Mouse (Mus musculus): ENCODE measurements at regions not wholly inside any gene's neighbourhood (a gene's known extent, or its start where the extent isn't known, plus 50 kb on each side); places are given as distances from the start of the nearest gene placed in this dataset.

GRCm38 (mm10) chr17:89281321-89281720, 80.8 kb upstream of the Fshr start:
- no peak for DNase-seq (ENCODE audit: extremely low spot score in 1 of 2, low spot score in 2 of 2)
- intact Hi-C loops (cut with DNase I): no loop called here
- peak overlapping the region; percentile 53 for H3K27ac ChIP-seq
- TF ChIP-seq CTCF (IDR thresholded peaks at IDR 0.05): no peak
- no peak overlapping the region for H3K4me3 ChIP-seq

GRCm38 (mm10) chr17:89272141-89272540, 71.7 kb upstream of the Fshr start:
- no peak for DNase-seq (ENCODE audit: extremely low spot score in 1 of 2, low spot score in 2 of 2)
- TF ChIP-seq CTCF (IDR thresholded peaks at IDR 0.05): no peak
- Histone ChIP-seq H3K4me3 (no peak overlapping the region), H3K27ac (no peak overlapping the region)
- intact Hi-C loops (cut with DNase I): loop anchor here (10.0 kb wide), 1 partner anchor 617 kb away; no protein-coding TSS in a partner anchor

GRCm38 (mm10) chr17:89255687-89256086, 55.2 kb upstream of the Fshr start:
- Histone ChIP-seq H3K4me3 (no peak overlapping the region), H3K27ac (no peak overlapping the region)
- intact Hi-C loops (cut with DNase I): no loop called here
- no peak for TF ChIP-seq CTCF (IDR thresholded peaks at IDR 0.05)
- DNase-seq (ENCODE audit: extremely low spot score in 1 of 2, low spot score in 2 of 2): no peak

GRCm38 (mm10) chr17:89250811-89251210, 50.3 kb upstream of the Fshr start:
- intact Hi-C loops (cut with DNase I): no loop called here
- no peak for TF ChIP-seq CTCF (IDR thresholded peaks at IDR 0.05)
- no peak overlapping the region for H3K4me3 ChIP-seq
- no peak overlapping the region for H3K27ac ChIP-seq
- DNase-seq (ENCODE audit: extremely low spot score in 1 of 2, low spot score in 2 of 2): no peak
